Mouse (Mus musculus) forebrain, embryonic 15.5 days (tissue): ENCODE data around the gene Nfic. TPM values are rescaled to one million over a fixed set of nuclear protein-coding genes. Genes with fewer than 3 reads are reported as not detected.

Experiments used
- ATAC-seq: fragments of 200-750 bp; cut with Nextera tagmentation; replicated peaks from 2 replicates; pipeline ENCODE4 v1.8.0; 2017; ENCODE audit warnings: mild to moderate bottlenecking, moderate TSS enrichment, moderate library complexity
- H3K27ac ChIP-seq: fragments of 300-500 bp; sonication (generic); replicated peaks from 2 replicates; pipeline ENCODE4 v1.5.1; 2015; ENCODE audit warnings: mild to moderate bottlenecking, inconsistent platforms
- H3K27me3 ChIP-seq: fragments of 300-500 bp; sonication (generic); 2 replicates; pipeline ENCODE4 v1.6.1; 2015; ENCODE audit warnings: inconsistent platforms
- H3K36me3 ChIP-seq: fragments of 300-500 bp; sonication (generic); 2 replicates; pipeline ENCODE4 v1.6.1; 2015; ENCODE audit warnings: mild to moderate bottlenecking, inconsistent platforms
- H3K4me1 ChIP-seq: fragments of 300-500 bp; sonication (generic); 2 replicates; pipeline ENCODE4 v1.6.1; 2015; ENCODE audit warnings: inconsistent platforms
- H3K4me2 ChIP-seq: fragments of 300-500 bp; sonication (generic); replicated peaks from 2 replicates; pipeline ENCODE4 v1.6.1; 2015; ENCODE audit warnings: mild to moderate bottlenecking, inconsistent platforms
- H3K4me3 ChIP-seq: fragments of 300-500 bp; sonication (generic); 2 replicates; pipeline ENCODE4 v1.5.1; 2015; ENCODE audit warnings: mild to moderate bottlenecking, inconsistent platforms
- H3K9ac ChIP-seq: fragments of 300-500 bp; sonication (generic); replicated peaks from 2 replicates; pipeline ENCODE4 v1.6.1; 2015; ENCODE audit warnings: mild to moderate bottlenecking, inconsistent platforms
- H3K9me3 ChIP-seq: fragments of 300-500 bp; sonication (generic); 2 replicates; pipeline ENCODE4 v1.6.1; 2016; ENCODE audit warnings: inconsistent platforms
- WGBS: fragments of 180-500 bp; shearing (Covaris S2); methylation state at CpG from one replicate; pipeline ENCODE4 v1.1.7; 2015; ENCODE audit warnings: mixed read lengths; 5-methylcytosine and 5-hydroxymethylcytosine counted together
- polyA plus RNA-seq: library from polyadenylated mRNA; unstranded; fragments of >200 nt; fragmentation: Nextera tagmentation; extraction: Ambion mirVana; gene quantifications from 2 replicates; pipeline ENCODE4 v1.2.1, GENCODE M21; 2015

The Nfic gene
- polyA plus RNA-seq, 1 experiment from 2014 or later: 24.2 TPM

GRCm38 (mm10) chr10:81426897-81427296, 28.5 kb downstream of the Nfic start:
- Histone ChIP-seq H3K27ac (peak overlapping the region; percentile 24; the same call in 1 of the 2 replicates), H3K4me2 (peak overlapping the region; percentile 63), H3K27me3 (peaks cover 7% of the 10 kb centered on the region; the same call in 1 of the 2 replicates), H3K4me3 (peak overlapping the region; percentile 44), H3K4me1 (peaks cover 55% of the 10 kb centered on the region), H3K9me3 (no peaks in the 10 kb centered on the region), H3K9ac (peak overlapping the region; percentile 55), H3K36me3 (no peaks in the 10 kb centered on the region)
- ATAC-seq: no peak
- under 1% methylated on average over 38 of the region's 38 CpGs for WGBS

GRCm38 (mm10) chr10:81426081-81426671, 29.3 kb downstream of the Nfic start:
- H3K4me1 ChIP-seq: peaks cover 50% of the 10 kb centered on the region
- no peaks in the 10 kb centered on the region for H3K9me3 ChIP-seq
- H3K27ac ChIP-seq: peak overlapping the region; percentile 42
- H3K9ac ChIP-seq: peak overlapping the region; percentile 55
- peak overlapping the region; percentile 44 for H3K4me3 ChIP-seq
- H3K27me3 ChIP-seq: peaks cover 7% of the 10 kb centered on the region; the same call in 1 of the 2 replicates
- no peak for ATAC-seq
- H3K4me2 ChIP-seq: peak overlapping the region; percentile 63
- WGBS: 3% methylated on average over 18 of the region's 33 CpGs
- no peaks in the 10 kb centered on the region for H3K36me3 ChIP-seq

GRCm38 (mm10) chr10:81425236-81425850, 30.1 kb downstream of the Nfic start:
- no peaks in the 10 kb centered on the region for H3K9me3 ChIP-seq
- H3K4me1 ChIP-seq: peaks cover 47% of the 10 kb centered on the region
- peak overlapping the region; percentile 44; the same call in 1 of the 2 replicates for H3K4me3 ChIP-seq
- peak overlapping the region; percentile 70 for H3K27ac ChIP-seq
- no peaks in the 10 kb centered on the region for H3K36me3 ChIP-seq
- no peak for ATAC-seq
- peak overlapping the region; percentile 63 for H3K4me2 ChIP-seq
- 29% methylated on average over 10 of the region's 10 CpGs for WGBS
- peaks cover 7% of the 10 kb centered on the region; the same call in 1 of the 2 replicates for H3K27me3 ChIP-seq
- H3K9ac ChIP-seq: no peak overlapping the region; the same call in 1 of the 2 replicates

- peak overlapping the region; percentile 7; the same call in 1 of the 2 replicates for H3K9ac ChIP-seq
- WGBS: 5% methylated on average over 25 of the region's 25 CpGs
Observed at GRCm38 (mm10) chr10:81424246-81425051, 31.0 kb downstream of the Nfic start.

GRCm38 (mm10) chr10:81423476-81424245, 31.8 kb downstream of the Nfic start:
- Histone ChIP-seq H3K9me3 (no peaks in the 10 kb centered on the region), H3K36me3 (no peaks in the 10 kb centered on the region; the same call in 1 of the 2 replicates), H3K4me1 (peaks cover 41% of the 10 kb centered on the region), H3K4me3 (no peak overlapping the region), H3K4me2 (0 out of 2 replicates have a peak overlapping the region, but pooled peaks have one; percentile 63), H3K27ac (peak overlapping the region; percentile 70), H3K9ac (0 out of 2 replicates have a peak overlapping the region, but pooled peaks have one; percentile 7), H3K27me3 (peaks cover 7% of the 10 kb centered on the region; the same call in 1 of the 2 replicates)
- ATAC-seq: no peak
- 73% methylated on average over 4 of the region's 4 CpGs for whole genome bisulfite sequencing

More at GRCm38 (mm10) chr10:81424246-81425051, 31.0 kb downstream of the Nfic start:
- Histone ChIP-seq H3K4me1 (peaks cover 42% of the 10 kb centered on the region), H3K9me3 (no peaks in the 10 kb centered on the region), H3K4me3 (no peak overlapping the region), H3K4me2 (peak overlapping the region; percentile 63; the same call in 1 of the 2 replicates), H3K27me3 (peaks cover 7% of the 10 kb centered on the region; the same call in 1 of the 2 replicates), H3K27ac (peak overlapping the region; percentile 70), H3K36me3 (no peaks in the 10 kb centered on the region; the same call in 1 of the 2 replicates)
- no peak; the same call in 1 of the 2 replicates for ATAC-seq

GRCm38 (mm10) chr10:81422661-81423217, 32.7 kb downstream of the Nfic start:
- H3K27me3 ChIP-seq: peaks cover 4% of the 10 kb centered on the region; the same call in 1 of the 2 replicates
- no peaks in the 10 kb centered on the region for H3K9me3 ChIP-seq
- no peak for ATAC-seq
- H3K4me1 ChIP-seq: peaks cover 50% of the 10 kb centered on the region
- WGBS: 83% methylated on average over 3 of the region's 3 CpGs
- no peak overlapping the region for H3K4me2 ChIP-seq
- no peak overlapping the region for H3K4me3 ChIP-seq
- no peak overlapping the region for H3K27ac ChIP-seq
- no peaks in the 10 kb centered on the region; the same call in 1 of the 2 replicates for H3K36me3 ChIP-seq
- no peak overlapping the region for H3K9ac ChIP-seq

GRCm38 (mm10) chr10:81422191-81422590, 33.2 kb downstream of the Nfic start:
- no peaks in the 10 kb centered on the region for H3K9me3 ChIP-seq
- peaks cover under 1% of the 10 kb centered on the region; the same call in 1 of the 2 replicates for H3K27me3 ChIP-seq
- ATAC-seq: no peak
- no peaks in the 10 kb centered on the region; the same call in 1 of the 2 replicates for H3K36me3 ChIP-seq
- H3K4me2 ChIP-seq: no peak overlapping the region
- peaks cover 53% of the 10 kb centered on the region for H3K4me1 ChIP-seq
- H3K4me3 ChIP-seq: no peak overlapping the region
- 79% methylated on average over 6 of the region's 6 CpGs for WGBS
- H3K27ac ChIP-seq: no peak overlapping the region
- H3K9ac ChIP-seq: no peak overlapping the region

GRCm38 (mm10) chr10:81421797-81422100, 33.7 kb downstream of the Nfic start:
- no peak overlapping the region for H3K4me2 ChIP-seq
- peaks cover 53% of the 10 kb centered on the region for H3K4me1 ChIP-seq
- H3K36me3 ChIP-seq: no peaks in the 10 kb centered on the region; the same call in 1 of the 2 replicates
- no peaks in the 10 kb centered on the region for H3K27me3 ChIP-seq
- no peak for ATAC-seq
- no peak overlapping the region for H3K4me3 ChIP-seq
- no peaks in the 10 kb centered on the region for H3K9me3 ChIP-seq
- no peak overlapping the region for H3K9ac ChIP-seq
- 84% methylated on average over 5 of the region's 5 CpGs for WGBS
- no peak overlapping the region for H3K27ac ChIP-seq

- Histone ChIP-seq H3K9ac (no peak overlapping the region), H3K27ac (no peak overlapping the region), H3K36me3 (no peaks in the 10 kb centered on the region; the same call in 1 of the 2 replicates), H3K4me2 (no peak overlapping the region), H3K4me3 (no peak overlapping the region), H3K4me1 (peaks cover 53% of the 10 kb centered on the region), H3K9me3 (no peaks in the 10 kb centered on the region), H3K27me3 (no peaks in the 10 kb centered on the region)
- ATAC-seq: no peak
- WGBS: 80% methylated on average over 4 of the region's 4 CpGs
Observed at GRCm38 (mm10) chr10:81421041-81421796, 34.2 kb downstream of the Nfic start.

- 87% methylated on average over 40 of the region's 40 CpGs for WGBS
- no peak overlapping the region for H3K9ac ChIP-seq
- no peak overlapping the region for H3K4me2 ChIP-seq
- no peak overlapping the region for H3K4me3 ChIP-seq
- H3K9me3 ChIP-seq: no peaks in the 10 kb centered on the region
- peaks cover 46% of the 10 kb centered on the region for H3K4me1 ChIP-seq
- H3K36me3 ChIP-seq: no peaks in the 10 kb centered on the region; the same call in 1 of the 2 replicates
- H3K27ac ChIP-seq: no peak overlapping the region
- no peaks in the 10 kb centered on the region for H3K27me3 ChIP-seq
- ATAC-seq: no peak
Observed at GRCm38 (mm10) chr10:81420191-81420767, 35.2 kb downstream of the Nfic start.
